Mouse (Mus musculus) hindbrain, embryonic 14.5 days (tissue): ENCODE measurements at regions not wholly inside any gene's neighbourhood (a gene's known extent, or its start where the extent isn't known, plus 50 kb on each side); places are given as distances from the start of the nearest gene placed in this dataset.

Experiments
- ATAC-seq: fragments of 200-750 bp; cut with Nextera tagmentation; 2 replicates; pipeline ENCODE4 v1.8.0; 2017; ENCODE audit warnings: moderate number of reproducible peaks, mild to moderate bottlenecking, moderate TSS enrichment, moderate library complexity; ENCODE audit not compliant: low FRiP score
- DNase-seq: peaks from one replicate; pipeline ENCODE4 v3.0.0-alpha.2; 2015; ENCODE audit warnings: low spot score
- H3K27ac ChIP-seq: fragments of 300-500 bp; sonication (generic); 2 replicates; pipeline ENCODE4 v1.5.1; 2014; ENCODE audit warnings: mild to moderate bottlenecking, moderate library complexity
- H3K27me3 ChIP-seq: fragments of 300-500 bp; sonication (generic); 2 replicates; pipeline ENCODE4 v1.6.1; 2014; ENCODE audit warnings: mild to moderate bottlenecking, low read length, mixed read lengths; ENCODE audit not compliant: control insufficient read depth, insufficient read depth
- H3K36me3 ChIP-seq: fragments of 300-500 bp; sonication (generic); replicated peaks from 2 replicates; pipeline ENCODE4 v1.6.1; 2014; ENCODE audit not compliant: control insufficient read depth, insufficient read depth
- H3K4me1 ChIP-seq: fragments of 300-500 bp; sonication (generic); replicated peaks from 2 replicates; pipeline ENCODE4 v1.6.1; 2014; ENCODE audit warnings: antibody characterized with exemption, low read length, mixed read lengths; ENCODE audit not compliant: control insufficient read depth, insufficient read depth
- H3K4me2 ChIP-seq: fragments of 300-500 bp; sonication (generic); replicated peaks from 2 replicates; pipeline ENCODE4 v1.6.1; 2014; ENCODE audit warnings: mild to moderate bottlenecking, moderate library complexity
- H3K4me3 ChIP-seq: fragments of 300-500 bp; sonication (generic); replicated peaks from 2 replicates; pipeline ENCODE4 v1.5.1; 2014; ENCODE audit warnings: mild to moderate bottlenecking, low read length
- H3K9ac ChIP-seq: fragments of 300-500 bp; sonication (generic); 2 replicates; pipeline ENCODE4 v1.6.1; 2014
- H3K9me3 ChIP-seq: fragments of 300-500 bp; sonication (generic); 2 replicates; pipeline ENCODE4 v1.6.1; 2016; ENCODE audit warnings: low read length; ENCODE audit not compliant: control insufficient read depth
- WGBS: fragments of 180-500 bp; shearing (Covaris S2); extraction: QIAGEN DNeasy Blood & Tissue Kit; methylation state at CpG from one replicate; pipeline ENCODE4 v1.1.7; 2014; 5-methylcytosine and 5-hydroxymethylcytosine counted together

DNA sequence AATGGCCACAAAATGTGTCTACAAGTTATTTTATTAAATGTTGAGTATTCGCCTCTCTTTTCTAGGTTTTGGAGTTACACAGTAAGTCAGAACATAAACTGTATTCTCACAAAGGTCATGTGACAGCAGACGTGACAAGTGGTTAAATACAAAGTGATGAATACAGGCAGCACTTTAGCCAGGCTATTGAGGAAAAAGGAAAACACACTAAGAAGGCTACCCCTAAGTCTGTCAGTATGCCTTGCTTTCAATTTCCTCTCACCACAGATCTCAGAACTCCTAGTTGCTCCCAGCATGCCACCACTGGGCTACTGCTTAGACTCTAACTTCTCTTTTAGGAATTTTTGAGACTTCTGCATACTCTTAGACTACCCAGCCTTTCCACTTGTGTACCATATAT lies 297.9 kb upstream of the Pex5l start:
- Histone ChIP-seq H3K4me3 (no peak overlapping the region), H3K9ac (no peak overlapping the region), H3K36me3 (no peaks in the 10 kb centered on the region), H3K4me2 (no peak overlapping the region), H3K4me1 (no peaks in the 10 kb centered on the region), H3K27me3 (no peaks in the 10 kb centered on the region), H3K9me3 (0 out of 2 replicates have a peak, but pooled peaks cover 7% of the 10 kb centered on the region), H3K27ac (no peak overlapping the region)
- 51% methylated on average over 2 of the region's 2 CpGs for WGBS
- no peak for DNase-seq
- 0 out of 2 replicates have a peak, but pooled peaks have one; percentile 11 for ATAC-seq

DNA sequence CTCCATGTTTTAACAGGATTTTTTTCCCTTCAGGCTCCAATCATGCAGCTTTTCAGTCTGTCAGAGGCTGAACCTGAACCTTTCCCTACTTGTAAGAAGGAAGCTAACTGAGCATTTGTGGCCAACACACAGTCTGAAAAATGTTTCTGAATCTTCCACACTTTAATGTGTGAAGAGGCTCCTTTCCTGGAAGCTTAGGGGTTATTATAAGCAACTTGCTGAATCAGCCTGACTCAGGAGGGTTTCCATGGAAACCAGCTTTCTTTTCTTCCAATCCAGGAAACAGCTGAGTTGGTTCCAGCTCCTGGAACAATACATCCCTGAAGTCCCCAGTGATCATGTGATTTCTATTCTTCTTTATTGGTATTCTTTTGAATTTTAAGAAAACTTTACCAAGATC lies 297.5 kb upstream of the Pex5l start:
- H3K27ac ChIP-seq: no peak overlapping the region
- DNase-seq (peak; percentile 68), ATAC-seq (peak; percentile 66; the same call in 1 of the 2 replicates)
- H3K36me3 ChIP-seq: no peaks in the 10 kb centered on the region
- H3K9ac ChIP-seq: no peak overlapping the region
- H3K9me3 ChIP-seq: 0 out of 2 replicates have a peak, but pooled peaks cover 11% of the 10 kb centered on the region
- H3K4me1 ChIP-seq: no peaks in the 10 kb centered on the region
- H3K27me3 ChIP-seq: no peaks in the 10 kb centered on the region
- H3K4me3 ChIP-seq: no peak overlapping the region
- no peak overlapping the region for H3K4me2 ChIP-seq

DNA sequence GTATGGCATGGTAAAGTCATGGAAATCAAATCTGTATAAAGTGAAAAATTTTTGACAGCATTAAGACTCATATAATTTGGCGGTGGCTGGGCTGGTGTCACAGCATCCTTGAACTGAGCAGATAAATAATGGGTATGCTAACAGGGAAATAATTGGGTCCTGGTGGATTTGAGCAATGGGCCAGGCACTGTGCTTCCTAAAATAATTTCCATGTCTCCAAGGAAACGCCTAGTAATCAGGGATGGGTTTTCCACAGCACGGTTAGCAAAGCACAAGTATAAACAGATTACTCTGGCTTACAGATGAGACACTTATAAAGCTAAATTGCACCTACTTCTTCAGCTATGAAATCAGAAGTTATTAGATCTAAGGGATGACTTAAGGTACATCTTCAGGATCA lies 273.9 kb upstream of the Pex5l start:
- DNase-seq (no peak), ATAC-seq (no peak)
- Histone ChIP-seq H3K4me3 (no peak overlapping the region), H3K27me3 (no peaks in the 10 kb centered on the region), H3K4me1 (no peaks in the 10 kb centered on the region), H3K27ac (no peak overlapping the region), H3K4me2 (no peak overlapping the region), H3K9ac (no peak overlapping the region), H3K9me3 (no peaks in the 10 kb centered on the region), H3K36me3 (no peaks in the 10 kb centered on the region)
- 59% methylated on average over 3 of the region's 3 CpGs for WGBS

DNA sequence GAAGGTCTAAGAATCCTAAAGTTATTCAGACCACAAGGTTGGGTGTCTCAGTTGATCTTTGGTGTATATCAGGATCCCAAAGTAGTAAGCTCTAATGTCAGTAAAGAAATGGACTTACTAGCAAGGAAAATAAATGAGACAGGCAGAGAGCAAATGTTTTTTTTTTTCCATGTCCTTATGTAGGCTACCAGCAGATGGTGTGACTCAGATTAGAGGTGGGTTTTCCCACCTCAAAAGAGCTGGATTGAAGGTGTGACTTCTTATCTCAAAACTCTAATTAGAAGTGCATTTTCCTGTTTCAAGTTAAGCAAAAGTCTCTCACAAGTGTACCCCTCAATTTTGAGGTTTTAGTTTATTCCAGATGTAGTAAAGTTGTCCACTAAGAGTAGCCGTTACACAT lies 273.3 kb upstream of the Pex5l start:
- DNase-seq (no peak), ATAC-seq (no peak)
- Histone ChIP-seq H3K27me3 (no peaks in the 10 kb centered on the region), H3K4me2 (no peak overlapping the region), H3K27ac (no peak overlapping the region), H3K9me3 (no peaks in the 10 kb centered on the region), H3K4me3 (no peak overlapping the region), H3K36me3 (no peaks in the 10 kb centered on the region), H3K9ac (no peak overlapping the region), H3K4me1 (no peaks in the 10 kb centered on the region)
- 85% methylated on average over 1 of the region's 1 CpGs for WGBS

DNA sequence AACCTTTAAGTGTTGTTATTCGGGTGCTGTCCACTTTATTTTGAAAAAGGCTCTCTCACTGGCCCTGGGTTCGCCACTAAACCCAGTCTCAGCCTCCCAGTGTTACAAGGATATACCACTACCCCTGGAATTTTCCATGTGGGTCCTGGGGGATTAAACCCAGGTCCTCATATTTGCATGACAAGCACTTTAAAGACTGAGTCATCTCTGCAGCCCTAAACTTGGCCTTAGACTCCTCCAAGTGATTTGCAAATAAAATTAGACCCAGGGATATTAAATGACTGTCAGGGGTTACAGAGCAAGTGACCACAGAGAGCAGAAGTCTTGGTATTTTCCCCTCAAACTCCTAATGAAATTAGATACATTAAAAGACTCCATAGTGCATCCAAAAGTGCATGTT lies 258.9 kb upstream of the Pex5l start:
- WGBS: 79% methylated on average over 2 of the region's 2 CpGs
- Histone ChIP-seq H3K4me2 (no peak overlapping the region), H3K4me3 (no peak overlapping the region), H3K9ac (no peak overlapping the region), H3K4me1 (no peaks in the 10 kb centered on the region), H3K27ac (no peak overlapping the region), H3K27me3 (no peaks in the 10 kb centered on the region), H3K9me3 (no peaks in the 10 kb centered on the region), H3K36me3 (no peaks in the 10 kb centered on the region)
- no peak for ATAC-seq
- no peak for DNase-seq

DNA sequence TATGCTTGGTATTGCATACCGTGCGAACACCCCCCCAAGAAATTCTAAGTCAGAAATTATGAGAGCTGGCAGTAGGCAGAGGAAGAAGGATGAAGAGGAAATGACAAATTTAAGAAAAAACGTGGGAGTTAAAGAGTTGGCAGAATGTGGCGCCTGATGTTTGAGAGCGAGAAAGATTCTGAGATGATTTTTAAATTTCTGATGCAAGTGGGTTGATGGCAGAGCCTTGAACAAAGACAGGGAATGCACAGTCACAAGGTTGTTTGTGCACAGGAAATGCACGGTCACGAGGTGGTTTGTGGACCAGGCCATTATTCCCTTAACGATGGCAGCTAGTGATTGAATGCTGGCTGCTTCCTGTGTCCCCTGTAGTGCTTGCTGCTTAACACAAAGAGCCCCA lies 256.3 kb upstream of the Pex5l start:
- Histone ChIP-seq H3K9ac (no peak overlapping the region), H3K4me3 (no peak overlapping the region), H3K4me1 (no peaks in the 10 kb centered on the region), H3K27ac (no peak overlapping the region), H3K9me3 (no peaks in the 10 kb centered on the region), H3K27me3 (no peaks in the 10 kb centered on the region), H3K4me2 (no peak overlapping the region), H3K36me3 (no peaks in the 10 kb centered on the region)
- ATAC-seq (no peak; the same call in 1 of the 2 replicates), DNase-seq (no peak)
- 77% methylated on average over 8 of the region's 8 CpGs for WGBS

DNA sequence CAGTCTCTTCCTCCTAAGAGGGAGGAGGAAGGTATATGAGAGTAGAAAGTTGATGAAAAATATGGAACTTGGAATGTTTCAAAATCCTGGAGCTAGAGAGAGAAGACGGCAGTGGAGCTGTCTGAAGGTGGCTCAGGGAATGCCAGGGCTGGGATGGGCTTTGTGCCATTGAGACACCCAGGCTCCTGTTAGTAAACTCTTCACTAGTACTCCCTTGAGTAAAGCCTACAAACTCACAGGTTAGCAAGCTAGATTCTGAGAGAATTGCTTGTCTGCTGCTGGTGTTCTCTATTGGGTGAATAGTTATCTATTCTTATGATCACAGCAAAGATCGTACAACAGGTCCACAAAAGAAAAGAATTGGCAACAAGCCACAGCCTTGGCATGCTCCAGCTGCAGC lies 255.3 kb upstream of the Pex5l start:
- no peaks in the 10 kb centered on the region for H3K36me3 ChIP-seq
- H3K4me2 ChIP-seq: no peak overlapping the region
- H3K9ac ChIP-seq: no peak overlapping the region
- DNase-seq (no peak), ATAC-seq (no peak)
- no peaks in the 10 kb centered on the region for H3K27me3 ChIP-seq
- H3K4me1 ChIP-seq: no peaks in the 10 kb centered on the region
- H3K4me3 ChIP-seq: no peak overlapping the region
- WGBS: 72% methylated on average over 2 of the region's 2 CpGs
- H3K9me3 ChIP-seq: no peaks in the 10 kb centered on the region
- no peak overlapping the region for H3K27ac ChIP-seq

DNA sequence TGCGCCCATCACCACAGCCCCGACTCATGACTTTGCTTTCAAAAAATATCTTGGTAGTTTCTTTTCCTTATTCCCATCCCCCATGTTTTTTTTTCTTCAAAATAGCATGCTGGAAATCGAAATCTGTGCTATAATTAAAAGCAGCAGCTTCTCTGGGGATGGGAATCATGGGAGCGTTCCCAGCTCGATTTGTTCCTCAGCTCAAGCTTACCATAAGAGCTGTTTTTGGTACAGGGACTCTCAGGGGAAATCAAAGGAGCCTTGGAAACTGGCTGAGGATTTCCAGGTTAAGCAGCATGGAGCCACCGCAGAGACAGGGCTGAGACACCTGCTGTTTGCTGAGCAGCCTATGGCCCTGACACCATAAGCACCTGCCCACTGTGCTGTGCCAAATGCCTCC lies 254.2 kb upstream of the Pex5l start:
- Histone ChIP-seq H3K4me1 (no peaks in the 10 kb centered on the region), H3K27me3 (no peaks in the 10 kb centered on the region), H3K36me3 (no peaks in the 10 kb centered on the region), H3K4me3 (no peak overlapping the region), H3K4me2 (no peak overlapping the region), H3K27ac (no peak overlapping the region), H3K9me3 (no peaks in the 10 kb centered on the region), H3K9ac (no peak overlapping the region)
- WGBS: 67% methylated on average over 6 of the region's 6 CpGs
- DNase-seq: no peak
- ATAC-seq: 0 out of 2 replicates have a peak, but pooled peaks have one; percentile 29

DNA sequence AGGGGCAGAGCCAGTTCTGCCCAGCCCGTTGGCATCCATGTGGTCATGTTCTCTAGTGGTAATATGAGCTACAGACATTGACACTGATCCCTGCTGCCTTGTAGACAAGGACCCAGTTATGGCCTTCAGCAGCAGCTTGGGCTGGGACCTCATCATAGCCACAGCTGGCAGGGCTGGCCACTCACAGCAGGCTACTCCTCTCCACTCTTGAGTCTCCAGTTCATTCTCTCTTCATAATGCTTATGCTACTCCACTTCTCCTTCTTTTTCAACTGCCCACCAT lies 249.4 kb upstream of the Pex5l start:
- Histone ChIP-seq H3K27me3 (no peaks in the 10 kb centered on the region), H3K36me3 (no peaks in the 10 kb centered on the region), H3K27ac (no peak overlapping the region), H3K9ac (no peak overlapping the region), H3K9me3 (no peaks in the 10 kb centered on the region), H3K4me3 (no peak overlapping the region), H3K4me1 (no peaks in the 10 kb centered on the region), H3K4me2 (no peak overlapping the region)
- WGBS: 85% methylated on average over 1 of the region's 1 CpGs
- DNase-seq (no peak), ATAC-seq (no peak)

DNA sequence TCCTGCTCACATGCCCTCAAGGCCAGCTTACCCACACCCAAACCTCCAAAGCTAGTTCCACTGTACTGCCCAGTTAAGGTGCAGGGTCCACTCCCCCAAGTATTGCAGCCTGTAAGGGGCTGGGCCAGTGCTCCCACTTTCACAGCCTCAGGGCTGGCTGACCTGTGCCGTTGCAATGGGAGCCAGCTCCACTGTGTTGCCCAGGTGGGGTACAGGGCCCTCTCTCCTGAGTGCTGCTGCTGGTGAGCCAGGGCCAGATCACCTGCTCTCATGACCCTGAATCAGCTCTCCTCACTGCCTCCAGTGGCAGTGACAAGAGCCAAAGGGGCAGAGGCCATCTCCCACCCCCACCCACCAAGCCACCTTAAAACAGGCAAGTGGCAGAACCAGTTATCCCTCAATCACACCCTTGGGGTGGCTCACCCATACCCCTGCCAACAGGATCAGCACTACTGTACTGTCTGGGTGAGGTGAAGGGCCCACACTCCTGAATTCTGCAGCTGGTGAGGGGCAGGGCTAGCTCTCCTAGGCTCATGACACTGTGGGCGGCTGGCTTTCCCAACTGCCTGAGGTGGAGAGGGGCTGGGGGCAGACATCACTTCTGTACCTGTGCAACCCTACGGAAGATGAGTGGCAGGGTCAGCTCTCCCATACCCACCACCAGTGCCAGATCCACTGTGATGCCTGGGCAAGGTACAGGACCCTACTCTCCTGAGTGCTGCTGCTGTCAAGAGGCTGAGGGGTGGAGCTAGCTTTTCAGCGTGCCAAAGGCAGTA lies 248.9 kb upstream of the Pex5l start:
- ATAC-seq (0 out of 2 replicates have a peak, but pooled peaks have one; percentile 36), DNase-seq (no peak)
- Histone ChIP-seq H3K4me1 (no peaks in the 10 kb centered on the region), H3K27ac (no peak overlapping the region), H3K9me3 (no peaks in the 10 kb centered on the region), H3K9ac (no peak overlapping the region), H3K4me3 (no peak overlapping the region), H3K36me3 (no peaks in the 10 kb centered on the region), H3K4me2 (no peak overlapping the region), H3K27me3 (no peaks in the 10 kb centered on the region)
- 79% methylated on average over 4 of the region's 4 CpGs for WGBS
